Mouse (Mus musculus) ES-E14 (cell line): ENCODE results near the gene Rnf214. TPM values are rescaled to one million over a fixed set of nuclear protein-coding genes. Genes with fewer than 3 reads are reported as not detected.

ENCODE experiments used
- DNase-seq: peaks from one replicate; pipeline ENCODE4 v3.0.0-alpha.2; 2013; ENCODE audit warnings: low read depth, low spot score
- H3K27ac ChIP-seq: 2 replicates; pipeline ENCODE4 v1.5.1; 2012; ENCODE audit warnings: low read depth, mild to moderate bottlenecking, low read length, moderate library complexity, mixed read lengths; ENCODE audit not compliant: poor library complexity, insufficient read depth, severe bottlenecking
- H3K36me3 ChIP-seq: 2 replicates; pipeline ENCODE4 v1.6.1; 2012; ENCODE audit warnings: mild to moderate bottlenecking, low read length, moderate library complexity, mixed read lengths; ENCODE audit not compliant: control insufficient read depth, poor library complexity, insufficient read depth, severe bottlenecking
- H3K4me1 ChIP-seq, 2 experiments: fragments of 150-350 bp in 1 of 2; sonication (generic) in 1 of 2; 2 replicates each; pipeline ENCODE4 v1.6.1; 2012; ENCODE audit warnings: low read length in 2 of 2, mild to moderate bottlenecking in 1 of 2, mixed read lengths in 1 of 2; ENCODE audit not compliant: control insufficient read depth in 2 of 2, insufficient read depth in 2 of 2, poor library complexity in 1 of 2
- H3K4me3 ChIP-seq, 2 experiments: fragments of 150-350 bp in 1 of 2; sonication (generic) in 1 of 2; 2 replicates each; pipeline ENCODE4 v1.5.1; 2012; ENCODE audit warnings: low read length in 2 of 2, low read depth in 1 of 2, mild to moderate bottlenecking in 1 of 2, mixed read lengths in 1 of 2; ENCODE audit not compliant: insufficient read depth in 1 of 2, poor library complexity in 1 of 2, severe bottlenecking in 1 of 2
- H3K9ac ChIP-seq: 2 replicates; pipeline ENCODE4 v1.6.1; 2012; ENCODE audit warnings: low read depth, mild to moderate bottlenecking, low read length, mixed read lengths; ENCODE audit not compliant: poor library complexity, insufficient read depth, severe bottlenecking
- H3K9me3 ChIP-seq: fragments of 150-350 bp; sonication (generic); 2 replicates; pipeline ENCODE4 v1.6.1; 2012; ENCODE audit warnings: low read depth, mild to moderate bottlenecking, low read length; ENCODE audit not compliant: control insufficient read depth, insufficient read depth
- CHD2 ChIP-seq: IDR thresholded peaks from 2 replicates; pipeline ENCODE4 v1.6.1; 2014; ENCODE audit warnings: mild to moderate bottlenecking, low read depth, low read length, inconsistent platforms
- HCFC1 ChIP-seq: IDR thresholded peaks from 2 replicates; pipeline ENCODE4 v1.6.1; 2012; ENCODE audit warnings: low read length, inconsistent platforms, borderline replicate concordance; ENCODE audit not compliant: insufficient read depth
- MAFK ChIP-seq: IDR thresholded peaks from 2 replicates; pipeline ENCODE4 v1.6.1; 2014; ENCODE audit warnings: mild to moderate bottlenecking, low read depth, low read length, inconsistent platforms; ENCODE audit not compliant: insufficient read depth
- ZC3H11A ChIP-seq: IDR thresholded peaks from 2 replicates; pipeline ENCODE4 v1.6.1; 2012; ENCODE audit warnings: low read depth, mild to moderate bottlenecking, inconsistent platforms, low read length, borderline replicate concordance
- ZNF384 ChIP-seq: IDR thresholded peaks from 2 replicates; pipeline ENCODE4 v1.6.1; 2012; ENCODE audit warnings: low read depth, low read length, inconsistent platforms
- in situ Hi-C, 2 experiments: fragments of 600-800 bp; cut with MboI; formaldehyde crosslinking; loops; one replicate each; pipeline ENCODE4 v1.15.1; 2025; ENCODE audit warnings: low sequenced_read_pairs in 2 of 2, inconsistent platforms in 1 of 2; ENCODE audit not compliant: unreplicated experiment in 2 of 2
- total RNA-seq: library from RNA; depleted of rRNA; stranded (reverse); fragments of 300-350 nt; gene quantifications from 2 replicates; pipeline ENCODE4 v1.2.3, GENCODE M21; 2012

Rnf214 gene
- total RNA-seq, 1 experiment: 13.5 TPM

DNA sequence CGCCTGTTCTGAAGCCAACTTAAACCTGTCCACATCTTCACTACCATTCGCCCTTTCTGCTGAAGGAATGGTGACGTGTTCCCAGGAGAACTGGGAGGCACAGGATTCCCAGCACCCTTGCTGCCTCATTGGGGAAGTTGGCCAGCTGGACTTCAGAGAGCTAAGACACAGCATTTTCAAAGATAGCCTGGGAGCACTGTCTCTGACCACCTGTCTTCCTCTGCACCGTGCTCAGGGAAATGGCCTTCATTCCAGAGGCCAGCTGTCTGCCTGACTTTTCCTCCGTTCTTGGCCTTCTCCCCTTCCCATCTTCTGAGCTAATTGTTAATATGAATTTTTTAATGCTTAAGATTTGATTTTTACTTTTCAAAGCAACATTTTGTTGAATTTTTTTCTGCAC is 22.6 kb upstream of the Rnf214 start:
- DNase-seq: no peak
- in situ Hi-C loops: no loop called here
- Histone ChIP-seq H3K9ac (no peak overlapping the region), H3K4me3 (no peak overlapping the region), H3K4me1 (no peaks in the 10 kb centered on the region), H3K36me3 (peaks cover 22% of the 10 kb centered on the region), H3K27ac (no peak overlapping the region), H3K9me3 (no peaks in the 10 kb centered on the region)
- no peak for TF ChIP-seq CHD2
- no peak for TF ChIP-seq ZC3H11A
- no peak for TF ChIP-seq HCFC1
- no peak for TF ChIP-seq MAFK
- no peak for TF ChIP-seq ZNF384

DNA sequence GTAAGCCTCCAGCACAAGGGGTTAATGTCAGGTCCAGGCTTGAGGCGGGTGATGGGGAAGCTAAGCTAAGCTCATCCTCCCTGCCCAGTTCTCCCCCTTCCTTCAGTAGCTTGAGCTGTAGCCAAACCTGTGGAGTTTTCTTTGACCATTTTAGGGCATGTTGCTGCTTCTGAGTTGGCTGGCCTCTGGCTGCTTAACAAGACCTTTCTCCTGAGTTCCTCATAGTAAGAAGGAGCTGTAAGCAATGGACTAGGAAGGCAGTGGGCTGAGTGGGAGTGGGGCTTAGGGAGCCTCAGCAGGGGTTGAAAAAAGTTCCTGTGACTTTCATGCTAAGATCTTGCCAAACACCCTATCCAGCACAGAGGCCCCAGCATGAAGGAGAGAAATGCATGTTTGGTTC is 13.2 kb upstream of the Rnf214 start:
- in situ Hi-C loops: no loop called here
- Histone ChIP-seq H3K9me3 (no peaks in the 10 kb centered on the region), H3K27ac (no peak overlapping the region), H3K4me1 (no peaks in the 10 kb centered on the region), H3K9ac (no peak overlapping the region), H3K36me3 (peaks cover 6% of the 10 kb centered on the region), H3K4me3 (no peak overlapping the region)
- TF ChIP-seq CHD2 (no peak), ZC3H11A (no peak), HCFC1 (no peak), MAFK (no peak), ZNF384 (no peak)
- DNase-seq: no peak

- H3K9me3 ChIP-seq: no peaks in the 10 kb centered on the region
- H3K27ac ChIP-seq: no peak overlapping the region
- no peaks in the 10 kb centered on the region for H3K4me1 ChIP-seq
- peaks cover 9% of the 10 kb centered on the region for H3K36me3 ChIP-seq
- no peak for TF ChIP-seq MAFK
- no peak overlapping the region for H3K4me3 ChIP-seq
- DNase-seq: no peak
- H3K9ac ChIP-seq: no peak overlapping the region
- in situ Hi-C loops: no loop called here
These were observed 10.6 kb upstream of the Rnf214 start for GRCm38 (mm10) chr9:45917041-45917934.

DNA sequence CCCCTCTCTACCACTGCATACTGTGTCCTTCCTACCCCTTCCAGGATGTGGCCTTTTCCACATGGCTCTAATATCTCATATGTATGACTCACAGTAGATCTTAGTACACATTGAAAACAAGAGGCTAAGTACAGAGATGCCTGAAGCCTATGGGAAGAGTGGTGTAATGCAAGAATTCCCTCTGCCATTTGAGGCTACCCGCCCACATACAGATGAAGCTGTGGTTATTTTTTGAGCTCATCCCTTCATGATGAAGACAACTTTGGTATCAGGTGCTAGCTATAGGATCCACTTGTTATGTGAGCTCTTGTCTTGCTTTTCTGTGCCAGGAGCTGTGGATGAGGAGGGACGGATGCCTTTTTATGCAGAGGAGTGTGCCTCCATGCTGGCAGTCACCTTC is 8.9 kb upstream of the Rnf214 start:
- H3K4me3 ChIP-seq: no peak overlapping the region
- no peak for DNase-seq
- in situ Hi-C loops: no loop called here
- H3K27ac ChIP-seq: no peak overlapping the region
- H3K36me3 ChIP-seq: peaks cover 18% of the 10 kb centered on the region
- H3K4me1 ChIP-seq: no peaks in the 10 kb centered on the region
- no peak overlapping the region for H3K9ac ChIP-seq
- no peaks in the 10 kb centered on the region for H3K9me3 ChIP-seq
- TF ChIP-seq ZC3H11A (no peak), ZNF384 (no peak), MAFK (no peak), HCFC1 (no peak), CHD2 (no peak)

DNA sequence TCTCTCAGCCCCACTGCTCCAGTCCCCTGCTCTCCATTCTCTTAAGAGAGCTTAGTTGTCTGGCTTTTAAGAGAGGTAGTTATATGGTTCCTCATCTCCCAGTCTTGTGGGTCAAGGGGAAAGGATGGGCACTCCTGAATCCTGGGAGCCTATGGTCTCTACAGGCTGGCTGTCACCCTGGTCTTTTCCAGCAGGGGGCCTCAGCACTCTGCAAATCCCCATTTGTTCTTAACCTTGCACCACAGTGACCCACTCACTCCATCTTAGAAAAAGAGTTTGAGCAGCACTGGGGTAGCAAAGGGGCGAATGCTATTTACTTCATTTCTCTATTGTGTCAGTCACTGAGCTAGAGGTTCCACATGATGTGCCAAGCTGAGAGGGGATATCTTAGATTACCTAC is 5.0 kb upstream of the Rnf214 start:
- peak; percentile 20 for DNase-seq
- in situ Hi-C loops: no loop called here
- H3K27ac ChIP-seq: no peak overlapping the region
- TF ChIP-seq ZC3H11A (no peak; the same call in 1 of the 2 replicates), CHD2 (no peak), ZNF384 (no peak), HCFC1 (no peak)
- no peak overlapping the region for H3K9ac ChIP-seq
- no peaks in the 10 kb centered on the region for H3K9me3 ChIP-seq
- no peaks in the 10 kb centered on the region for H3K4me1 ChIP-seq
- H3K4me3 ChIP-seq: no peak overlapping the region
- H3K36me3 ChIP-seq: peaks cover 22% of the 10 kb centered on the region
